Mouse (Mus musculus) thymus, postnatal 4 days (tissue): ENCODE results near the gene Gm10837.
"Not testable (repeated sequence)": the region's sequence is repeated elsewhere in the genome, so short reads cannot be mapped to it uniquely, and the experiment has no call there.

Experiments used
- DNase-seq: peaks from one replicate; pipeline ENCODE4 v3.0.0; 2021

Gm10837 gene

GRCm38 (mm10) chr14:122490441-122491328 lies at the start of gene Gm10837:
Gene Gm10837, plus strand, starts transcription at chr14:122490586.
- DNase-seq, result no peak

DNA sequence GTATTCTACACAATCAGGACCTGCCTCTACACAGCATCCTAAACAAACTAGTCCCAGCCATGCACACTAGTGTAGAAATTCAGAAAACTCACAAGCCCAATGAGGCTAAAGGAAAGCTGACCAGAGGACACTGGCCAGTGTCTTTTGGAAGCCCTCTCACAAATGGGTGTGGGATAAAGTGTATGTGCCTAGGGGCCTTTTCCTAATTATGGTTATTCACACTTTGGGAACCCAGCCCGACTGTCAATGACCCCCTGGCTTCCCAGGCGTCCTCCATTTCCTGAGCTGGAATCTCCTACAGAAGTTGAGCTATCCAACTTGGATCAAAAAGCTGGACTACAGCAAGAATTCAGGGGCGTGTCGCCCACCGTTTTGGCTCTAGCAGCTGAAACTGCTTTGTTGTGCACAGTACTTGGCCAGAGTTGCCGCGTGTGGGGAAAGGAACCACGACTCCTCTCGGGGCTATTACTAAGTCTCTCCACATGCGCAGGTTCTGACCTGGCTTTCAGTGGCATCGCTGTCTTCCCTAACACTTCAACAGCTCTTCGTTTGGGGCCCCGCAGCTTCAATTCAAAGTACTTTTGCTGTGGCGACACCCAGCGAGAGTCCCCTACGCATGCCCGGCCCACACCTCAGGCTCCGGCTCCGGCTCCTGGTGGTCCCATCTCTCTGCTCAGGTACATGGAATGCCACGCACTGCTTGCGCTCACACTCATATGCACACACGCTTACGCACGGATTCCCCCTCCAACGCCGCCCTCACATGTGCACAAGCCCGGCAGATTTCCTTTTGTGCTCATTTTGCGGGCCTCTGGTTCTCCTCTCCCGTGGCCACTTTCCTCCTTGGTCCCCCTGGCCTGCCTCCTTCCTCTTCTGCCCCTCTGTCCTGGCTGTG lies 40.5 kb upstream of the Gm10837 start:
- DNase-seq, result no peak

DNA sequence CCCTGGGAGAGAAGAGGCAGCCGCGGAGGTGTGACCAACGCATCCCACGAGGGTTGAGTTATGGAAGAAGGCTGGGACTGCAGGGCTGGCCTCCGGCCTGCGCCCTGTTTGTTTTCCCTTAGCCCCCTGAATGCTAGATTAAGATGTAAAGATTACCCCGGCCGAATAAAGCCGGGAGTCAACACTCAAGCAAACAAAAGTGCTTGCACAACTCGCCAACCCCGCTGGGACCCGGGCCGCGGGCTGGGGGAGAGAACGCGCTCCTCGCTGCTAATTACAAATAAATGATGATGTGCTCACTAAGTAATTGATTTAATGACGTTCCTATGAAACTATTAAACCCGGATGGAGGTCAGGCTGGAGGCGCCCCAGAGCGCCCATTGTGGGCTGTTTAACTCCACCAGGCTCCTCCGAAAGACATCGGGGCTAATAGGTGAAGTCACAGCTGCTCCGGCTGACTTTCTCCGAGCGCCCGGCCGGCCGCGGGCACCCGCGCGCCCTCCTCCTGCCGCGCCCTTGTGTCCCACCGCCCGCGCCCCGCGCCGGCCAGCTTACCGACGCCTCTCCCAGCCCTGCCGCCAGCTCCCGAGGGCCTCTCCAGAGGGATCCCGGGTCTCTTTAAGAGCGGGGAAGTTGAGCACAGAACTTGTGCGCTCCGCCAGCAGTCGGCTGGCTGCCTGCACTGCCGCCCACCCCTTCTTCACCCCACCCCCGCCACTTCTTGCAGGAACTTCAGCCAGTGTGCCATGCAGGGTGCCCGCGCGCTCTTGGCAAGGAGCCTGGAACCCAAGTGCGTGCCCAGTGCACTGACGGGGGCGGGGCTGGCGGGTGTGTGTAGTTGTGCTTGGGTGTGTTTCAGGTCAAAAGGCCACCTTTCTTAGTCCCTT lies 39.6 kb upstream of the Gm10837 start, which contains the start of gene Gm5089:
Gm5089 (minus strand) TSS at position 620 of the 887 bp plus-strand sequence.
- DNase-seq, result peak; percentile 16

DNA sequence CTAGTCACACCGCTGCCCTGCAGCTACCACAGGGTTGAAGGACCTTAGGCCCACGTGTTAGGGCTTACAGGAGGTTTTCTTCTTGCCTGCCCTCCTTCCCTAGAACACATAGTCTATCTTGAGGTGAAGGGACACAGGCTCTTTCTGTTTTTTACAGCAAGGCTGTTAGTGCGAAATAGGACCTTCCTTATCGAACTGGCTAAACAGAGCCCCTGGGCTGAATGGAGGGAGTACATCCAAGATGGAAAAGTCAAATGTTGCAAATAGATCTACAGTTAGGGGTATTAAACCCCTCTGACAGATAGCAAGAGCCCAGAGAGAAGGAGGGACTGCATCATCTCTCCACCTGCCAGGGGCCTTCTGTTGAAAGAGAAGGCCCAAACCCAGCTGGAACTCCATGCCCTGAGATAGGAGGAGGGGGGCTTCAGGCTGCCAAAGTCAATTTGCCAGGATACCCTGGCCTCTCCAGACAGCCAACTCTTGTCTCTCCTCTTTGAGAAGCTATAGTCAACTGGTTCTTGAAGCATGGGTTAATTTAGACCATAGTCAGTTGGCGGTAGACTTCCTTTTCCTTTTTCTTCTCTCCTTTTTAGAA lies 38.7 kb upstream of the Gm10837 start:
- no peak for DNase-seq

- no peak for DNase-seq
These were observed 37.5 kb upstream of the Gm10837 start for GRCm38 (mm10) chr14:122452701-122453387.

GRCm38 (mm10) chr14:122453388-122453995 lies 36.9 kb upstream of the Gm10837 start:
- DNase-seq, result peak; percentile 14

GRCm38 (mm10) chr14:122453996-122454738 lies 36.2 kb upstream of the Gm10837 start:
- DNase-seq, result no peak

GRCm38 (mm10) chr14:122454901-122455561 lies 35.4 kb upstream of the Gm10837 start:
- DNase-seq, result no peak

DNA sequence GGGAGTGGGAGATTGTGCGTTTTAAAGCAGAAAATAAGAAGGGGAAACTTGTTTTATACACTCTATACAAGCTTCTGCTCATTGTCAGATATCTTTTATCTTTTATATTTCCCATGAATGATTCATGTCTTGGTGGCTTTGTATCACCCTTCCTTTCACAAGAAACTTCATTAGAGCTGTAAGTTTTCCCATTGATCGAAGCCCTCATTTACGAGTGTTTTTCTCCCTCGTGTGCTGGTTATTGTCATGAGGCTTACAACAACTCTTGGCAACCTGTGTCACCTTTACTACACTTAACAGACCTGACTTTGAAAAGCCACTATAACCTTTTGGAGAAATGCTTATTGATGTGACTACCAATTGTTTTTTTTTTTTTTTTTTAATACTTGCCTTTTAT lies 34.8 kb upstream of the Gm10837 start:
- no peak for DNase-seq

- DNase-seq, result not testable (repeated sequence)
These were observed 31.1 kb upstream of the Gm10837 start for GRCm38 (mm10) chr14:122459332-122459731.

GRCm38 (mm10) chr14:122459776-122460175 lies 30.6 kb upstream of the Gm10837 start:
- DNase-seq, result no peak

DNA sequence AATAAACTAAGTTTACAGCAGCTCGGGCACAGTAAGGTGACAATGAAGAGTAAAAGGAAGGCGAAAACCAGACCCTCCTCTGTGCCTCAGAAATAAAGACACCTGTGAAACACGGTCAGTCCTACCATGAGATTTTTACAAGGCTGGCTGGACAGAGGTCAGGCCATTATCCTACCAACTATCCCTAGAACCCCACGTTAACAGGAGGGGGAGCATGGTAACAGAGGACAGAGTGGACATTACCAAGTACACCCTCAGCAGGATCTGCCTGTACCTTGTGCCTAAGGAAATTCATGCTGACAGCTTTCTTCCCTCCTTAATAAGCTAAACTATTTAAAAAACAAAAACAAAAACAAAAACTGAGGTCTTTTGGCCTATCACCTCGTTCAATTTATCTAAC lies 30.2 kb upstream of the Gm10837 start:
- DNase-seq, result no peak

DNA sequence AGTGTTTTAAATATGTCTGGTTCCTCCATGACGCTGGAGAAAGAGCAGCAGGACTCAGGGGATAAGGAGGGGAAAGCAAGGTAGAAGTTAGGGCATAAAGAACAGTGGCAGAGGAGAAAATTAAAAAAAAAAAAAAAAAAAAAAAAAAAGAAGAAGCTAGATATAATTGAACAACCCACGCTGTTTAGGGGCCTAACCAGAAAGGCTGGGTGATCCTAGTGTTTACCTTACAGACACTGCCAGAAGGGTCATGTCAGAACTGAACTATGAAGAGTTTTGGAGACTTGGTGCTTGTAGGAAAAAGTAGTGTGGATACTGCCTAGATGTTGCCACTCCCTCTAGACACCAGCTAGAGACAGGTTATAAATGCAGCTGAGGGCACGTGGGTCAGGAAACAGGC lies 28.9 kb upstream of the Gm10837 start:
- DNase-seq, result no peak

DNA sequence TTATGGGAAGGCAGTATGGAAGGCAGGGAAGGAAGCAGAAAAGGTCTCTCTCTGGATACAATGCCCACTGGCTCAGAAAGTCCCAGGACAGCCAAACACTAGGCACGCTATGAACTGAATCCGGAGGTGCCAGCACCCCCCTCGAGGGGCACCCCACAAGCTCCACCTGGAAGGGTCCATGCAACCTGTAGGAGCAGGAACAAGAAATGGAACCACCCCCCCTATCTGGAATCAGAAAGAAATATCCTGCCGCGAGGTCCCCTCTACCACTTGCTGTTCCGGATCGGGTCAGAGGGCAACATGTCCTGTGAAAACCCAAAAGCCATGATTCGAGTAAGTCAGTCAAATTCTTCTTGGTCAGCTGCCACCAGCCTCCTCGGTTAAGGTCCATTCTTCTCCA lies 28.4 kb upstream of the Gm10837 start:
- no peak for DNase-seq

GRCm38 (mm10) chr14:122462689-122463079 lies 27.7 kb upstream of the Gm10837 start:
- peak; percentile 8 for DNase-seq

GRCm38 (mm10) chr14:122463080-122463691 lies 27.2 kb upstream of the Gm10837 start:
- DNase-seq, result peak; percentile 23

- DNase-seq, result peak; percentile 50
These were observed 26.5 kb upstream of the Gm10837 start for GRCm38 (mm10) chr14:122463734-122464341.

GRCm38 (mm10) chr14:122464351-122464762 lies 26.0 kb upstream of the Gm10837 start:
- DNase-seq, result no peak
